Mouse (Mus musculus): ENCODE measurements around the gene Pkig. TPM values are rescaled to one million over a fixed set of nuclear protein-coding genes. Genes with fewer than 3 reads are reported as not detected.
A peak's percentile ranks its signal among the peaks of the same experiment; 100 is the strongest.

Pkig gene
- 116 and 123 TPM in 2 replicates for polyA plus RNA-seq (2015; fragmentation: Nextera tagmentation; extraction: Ambion mirVana)

- Histone ChIP-seq H3K4me2 (peak within 1 kb of the TSS; percentile 60), H3K9me3 (no peaks in the 10 kb centered on the region)
Measured at GRCm38 (mm10) chr2:163657975-163658886, at the start of gene Pkig. Pkig (plus strand) TSS chr2:163658386.

GRCm38 (mm10) chr2:163609281-163609975 is 48.8 kb upstream of the Pkig start:
- H3K9ac ChIP-seq, result no peak overlapping the region
- no peaks in the 10 kb centered on the region for H3K27me3 ChIP-seq
- no peak for ATAC-seq (ENCODE audit: low read depth)
- H3K4me1 ChIP-seq (replicated peaks), result no peaks in the 10 kb centered on the region
- H3K4me3 ChIP-seq, result no peak overlapping the region
- no peak overlapping the region for H3K27ac ChIP-seq (replicated peaks)
- 84% methylated on average over 12 of the region's 12 CpGs for WGBS
- peaks cover 62% of the 10 kb centered on the region for H3K36me3 ChIP-seq
- no peak overlapping the region for H3K4me2 ChIP-seq
- H3K9me3 ChIP-seq, result no peaks in the 10 kb centered on the region

More at GRCm38 (mm10) chr2:163657975-163658886, at the start of gene Pkig:
- H3K27me3 ChIP-seq, result no peaks in the 10 kb centered on the region
- H3K36me3 ChIP-seq, result no peaks in the 10 kb centered on the region
- H3K4me1 ChIP-seq (replicated peaks), result peaks cover 32% of the 10 kb centered on the region
- peak within 1 kb of the TSS; percentile 77 for H3K4me3 ChIP-seq
- WGBS, result under 1% methylated on average over 71 of the region's 71 CpGs
- H3K9ac ChIP-seq, result peak within 1 kb of the TSS; percentile 86
- ATAC-seq (ENCODE audit: low read depth), result peak; percentile 90
- H3K27ac ChIP-seq (replicated peaks), result peak within 1 kb of the TSS; percentile 78

GRCm38 (mm10) chr2:163611176-163611575 is 47.0 kb upstream of the Pkig start:
- ATAC-seq (ENCODE audit: low read depth), result no peak
- Histone ChIP-seq H3K27ac (replicated peaks) (no peak overlapping the region), H3K9ac (no peak overlapping the region), H3K9me3 (no peaks in the 10 kb centered on the region), H3K4me3 (no peak overlapping the region), H3K27me3 (no peaks in the 10 kb centered on the region), H3K4me2 (no peak overlapping the region), H3K36me3 (peaks cover 79% of the 10 kb centered on the region), H3K4me1 (replicated peaks) (no peaks in the 10 kb centered on the region)
- WGBS, result 83% methylated on average over 9 of the region's 9 CpGs

GRCm38 (mm10) chr2:163613206-163613605 is 45.0 kb upstream of the Pkig start:
- WGBS, result 93% methylated on average over 5 of the region's 5 CpGs
- H3K4me2 ChIP-seq, result no peak overlapping the region
- H3K4me3 ChIP-seq, result no peak overlapping the region
- ATAC-seq (ENCODE audit: low read depth), result no peak
- H3K9ac ChIP-seq, result no peak overlapping the region
- H3K27ac ChIP-seq (replicated peaks), result no peak overlapping the region
- no peaks in the 10 kb centered on the region for H3K4me1 ChIP-seq (replicated peaks)
- no peaks in the 10 kb centered on the region for H3K27me3 ChIP-seq
- peaks cover 88% of the 10 kb centered on the region for H3K36me3 ChIP-seq
- no peaks in the 10 kb centered on the region for H3K9me3 ChIP-seq

GRCm38 (mm10) chr2:163613990-163614389 is 44.2 kb upstream of the Pkig start:
- no peak overlapping the region for H3K4me3 ChIP-seq
- H3K27me3 ChIP-seq, result no peaks in the 10 kb centered on the region
- H3K27ac ChIP-seq (replicated peaks), result no peak overlapping the region
- H3K9me3 ChIP-seq, result no peaks in the 10 kb centered on the region
- ATAC-seq (ENCODE audit: low read depth), result no peak
- no peak overlapping the region for H3K9ac ChIP-seq
- no peak overlapping the region for H3K4me2 ChIP-seq
- peaks cover 95% of the 10 kb centered on the region for H3K36me3 ChIP-seq
- no peaks in the 10 kb centered on the region for H3K4me1 ChIP-seq (replicated peaks)
- 90% methylated on average over 4 of the region's 4 CpGs for WGBS

- Histone ChIP-seq H3K4me3 (no peak overlapping the region), H3K9ac (no peak overlapping the region), H3K4me2 (no peak overlapping the region), H3K27me3 (no peaks in the 10 kb centered on the region), H3K4me1 (replicated peaks) (no peaks in the 10 kb centered on the region), H3K27ac (replicated peaks) (no peak overlapping the region), H3K36me3 (peaks cover 100% of the 10 kb centered on the region), H3K9me3 (no peaks in the 10 kb centered on the region)
- no peak for ATAC-seq (ENCODE audit: low read depth)
- 91% methylated on average over 9 of the region's 9 CpGs for WGBS
Measured at GRCm38 (mm10) chr2:163615401-163615800, 42.8 kb upstream of the Pkig start.

GRCm38 (mm10) chr2:163615906-163616651 is 42.1 kb upstream of the Pkig start:
- Histone ChIP-seq H3K36me3 (peaks cover 100% of the 10 kb centered on the region), H3K9ac (no peak overlapping the region), H3K9me3 (no peaks in the 10 kb centered on the region), H3K27ac (replicated peaks) (no peak overlapping the region), H3K4me2 (no peak overlapping the region), H3K27me3 (no peaks in the 10 kb centered on the region), H3K4me1 (replicated peaks) (no peaks in the 10 kb centered on the region), H3K4me3 (no peak overlapping the region)
- ATAC-seq (ENCODE audit: low read depth), result no peak
- WGBS, result 92% methylated on average over 4 of the region's 4 CpGs

- H3K4me3 ChIP-seq, result no peak overlapping the region
- no peaks in the 10 kb centered on the region for H3K9me3 ChIP-seq
- no peak overlapping the region for H3K27ac ChIP-seq (replicated peaks)
- no peak overlapping the region for H3K9ac ChIP-seq
- peaks cover 99% of the 10 kb centered on the region for H3K36me3 ChIP-seq
- WGBS, result 80% methylated on average over 3 of the region's 3 CpGs
- no peak for ATAC-seq (ENCODE audit: low read depth)
- H3K4me2 ChIP-seq, result no peak overlapping the region
- H3K27me3 ChIP-seq, result no peaks in the 10 kb centered on the region
- H3K4me1 ChIP-seq (replicated peaks), result no peaks in the 10 kb centered on the region
Measured at GRCm38 (mm10) chr2:163616652-163617227, 41.4 kb upstream of the Pkig start.

GRCm38 (mm10) chr2:163617232-163617863 is 40.8 kb upstream of the Pkig start:
- Histone ChIP-seq H3K4me2 (no peak overlapping the region), H3K27ac (replicated peaks) (no peak overlapping the region), H3K27me3 (no peaks in the 10 kb centered on the region), H3K9me3 (no peaks in the 10 kb centered on the region), H3K4me1 (replicated peaks) (no peaks in the 10 kb centered on the region), H3K9ac (no peak overlapping the region), H3K4me3 (no peak overlapping the region), H3K36me3 (peaks cover 99% of the 10 kb centered on the region)
- ATAC-seq (ENCODE audit: low read depth), result no peak
- WGBS, result 86% methylated on average over 3 of the region's 3 CpGs

- Histone ChIP-seq H3K36me3 (peaks cover 99% of the 10 kb centered on the region), H3K27ac (replicated peaks) (no peak overlapping the region), H3K4me1 (replicated peaks) (no peaks in the 10 kb centered on the region), H3K27me3 (no peaks in the 10 kb centered on the region), H3K9me3 (no peaks in the 10 kb centered on the region), H3K9ac (no peak overlapping the region), H3K4me2 (no peak overlapping the region), H3K4me3 (no peak overlapping the region)
- no peak for ATAC-seq (ENCODE audit: low read depth)
- 96% methylated on average over 4 of the region's 4 CpGs for WGBS
Measured at GRCm38 (mm10) chr2:163617874-163618273, 40.3 kb upstream of the Pkig start.

- 92% methylated on average over 8 of the region's 8 CpGs for WGBS
- Histone ChIP-seq H3K9me3 (no peaks in the 10 kb centered on the region), H3K27me3 (no peaks in the 10 kb centered on the region), H3K4me1 (replicated peaks) (no peaks in the 10 kb centered on the region), H3K27ac (replicated peaks) (no peak overlapping the region), H3K36me3 (peaks cover 95% of the 10 kb centered on the region), H3K4me2 (no peak overlapping the region), H3K4me3 (no peak overlapping the region), H3K9ac (no peak overlapping the region)
- no peak for ATAC-seq (ENCODE audit: low read depth)
Measured at GRCm38 (mm10) chr2:163620451-163620850, 37.7 kb upstream of the Pkig start.
